Mouse (Mus musculus) hindbrain, embryonic 14.5 days (tissue): ENCODE measurements around the gene Tnfrsf12a. TPM values are rescaled to one million over a fixed set of nuclear protein-coding genes. Genes with fewer than 3 reads are reported as not detected.
A peak's percentile ranks its signal among the peaks of the same experiment; 100 is the strongest.

Experiments
- ATAC-seq: fragments of 200-750 bp; cut with Nextera tagmentation; 2 replicates; pipeline ENCODE4 v1.8.0; 2017; ENCODE audit warnings: moderate number of reproducible peaks, mild to moderate bottlenecking, moderate TSS enrichment, moderate library complexity; ENCODE audit not compliant: low FRiP score
- DNase-seq: peaks from one replicate; pipeline ENCODE4 v3.0.0-alpha.2; 2015; ENCODE audit warnings: low spot score
- H3K27ac ChIP-seq: fragments of 300-500 bp; sonication (generic); 2 replicates; pipeline ENCODE4 v1.5.1; 2014; ENCODE audit warnings: mild to moderate bottlenecking, moderate library complexity
- H3K27me3 ChIP-seq: fragments of 300-500 bp; sonication (generic); 2 replicates; pipeline ENCODE4 v1.6.1; 2014; ENCODE audit warnings: mild to moderate bottlenecking, low read length, mixed read lengths; ENCODE audit not compliant: control insufficient read depth, insufficient read depth
- H3K36me3 ChIP-seq: fragments of 300-500 bp; sonication (generic); replicated peaks from 2 replicates; pipeline ENCODE4 v1.6.1; 2014; ENCODE audit not compliant: control insufficient read depth, insufficient read depth
- H3K4me1 ChIP-seq: fragments of 300-500 bp; sonication (generic); replicated peaks from 2 replicates; pipeline ENCODE4 v1.6.1; 2014; ENCODE audit warnings: antibody characterized with exemption, low read length, mixed read lengths; ENCODE audit not compliant: control insufficient read depth, insufficient read depth
- H3K4me2 ChIP-seq: fragments of 300-500 bp; sonication (generic); replicated peaks from 2 replicates; pipeline ENCODE4 v1.6.1; 2014; ENCODE audit warnings: mild to moderate bottlenecking, moderate library complexity
- H3K4me3 ChIP-seq: fragments of 300-500 bp; sonication (generic); replicated peaks from 2 replicates; pipeline ENCODE4 v1.5.1; 2014; ENCODE audit warnings: mild to moderate bottlenecking, low read length
- H3K9ac ChIP-seq: fragments of 300-500 bp; sonication (generic); 2 replicates; pipeline ENCODE4 v1.6.1; 2014
- H3K9me3 ChIP-seq: fragments of 300-500 bp; sonication (generic); 2 replicates; pipeline ENCODE4 v1.6.1; 2016; ENCODE audit warnings: low read length; ENCODE audit not compliant: control insufficient read depth
- WGBS: fragments of 180-500 bp; shearing (Covaris S2); extraction: QIAGEN DNeasy Blood & Tissue Kit; methylation state at CpG from one replicate; pipeline ENCODE4 v1.1.7; 2014; 5-methylcytosine and 5-hydroxymethylcytosine counted together
- polyA plus RNA-seq: library from polyadenylated mRNA; unstranded; fragments of >200 nt; fragmentation: Nextera tagmentation; extraction: Ambion mirVana; gene quantifications from 2 replicates; pipeline ENCODE4 v1.2.1, GENCODE M21; 2014

Tnfrsf12a gene
- polyA plus RNA-seq: 3.1 and 3.7 TPM in 2 replicates

GRCm38 (mm10) chr17:23677236-23677679 lies at the start of gene Tnfrsf12a:
Tnfrsf12a (minus strand) TSS chr17:23677468.
- H3K4me3 ChIP-seq: peak within 1 kb of the TSS; percentile 40
- H3K4me2 ChIP-seq: peak within 1 kb of the TSS; percentile 80
- H3K27me3 ChIP-seq: peaks cover 72% of the 10 kb centered on the region
- H3K4me1 ChIP-seq: peaks cover 26% of the 10 kb centered on the region
- DNase-seq: peak; percentile 69
- H3K36me3 ChIP-seq: no peaks in the 10 kb centered on the region
- WGBS: under 1% methylated on average over 34 of the region's 34 CpGs
- ATAC-seq: no peak; the same call in 1 of the 2 replicates
- H3K9me3 ChIP-seq: no peaks in the 10 kb centered on the region
- H3K9ac ChIP-seq: peak within 1 kb of the TSS; percentile 53
- no peak within 1 kb of the TSS for H3K27ac ChIP-seq

GRCm38 (mm10) chr17:23726758-23727142 lies 49.5 kb upstream of the Tnfrsf12a start:
- no peaks in the 10 kb centered on the region for H3K9me3 ChIP-seq
- peak overlapping the region; percentile 70; the same call in 1 of the 2 replicates for H3K27ac ChIP-seq
- no peaks in the 10 kb centered on the region for H3K27me3 ChIP-seq
- WGBS: 0% methylated on average over 20 of the region's 20 CpGs
- H3K36me3 ChIP-seq: no peaks in the 10 kb centered on the region
- DNase-seq (peak; percentile 65), ATAC-seq (peak; percentile 80)
- peaks cover 3% of the 10 kb centered on the region; the same call in 1 of the 2 replicates for H3K4me1 ChIP-seq
- H3K9ac ChIP-seq: peak overlapping the region; percentile 65
- H3K4me3 ChIP-seq: peak overlapping the region; percentile 95
- peak overlapping the region; percentile 94 for H3K4me2 ChIP-seq

GRCm38 (mm10) chr17:23725999-23726757 lies 48.9 kb upstream of the Tnfrsf12a start, which contains the start of gene Pkmyt1:
Pkmyt1 (plus strand) TSS chr17:23726336.
- Histone ChIP-seq H3K9me3 (no peaks in the 10 kb centered on the region), H3K36me3 (no peaks in the 10 kb centered on the region), H3K27ac (peak within 1 kb of the TSS; percentile 70), H3K4me2 (peak within 1 kb of the TSS; percentile 94), H3K4me3 (peak within 1 kb of the TSS; percentile 95), H3K27me3 (no peaks in the 10 kb centered on the region), H3K9ac (peak within 1 kb of the TSS; percentile 65), H3K4me1 (peaks cover 3% of the 10 kb centered on the region; the same call in 1 of the 2 replicates)
- WGBS: 2% methylated on average over 64 of the region's 73 CpGs
- DNase-seq (peak; percentile 95), ATAC-seq (peak; percentile 95)

GRCm38 (mm10) chr17:23725477-23725876 lies 48.2 kb upstream of the Tnfrsf12a start:
- Histone ChIP-seq H3K4me1 (peaks cover 3% of the 10 kb centered on the region; the same call in 1 of the 2 replicates), H3K27me3 (no peaks in the 10 kb centered on the region), H3K36me3 (no peaks in the 10 kb centered on the region), H3K4me3 (peak overlapping the region; percentile 95), H3K4me2 (peak overlapping the region; percentile 94), H3K9me3 (no peaks in the 10 kb centered on the region), H3K9ac (peak overlapping the region; percentile 65), H3K27ac (no peak overlapping the region)
- WGBS: 67% methylated on average over 4 of the region's 4 CpGs
- no peak for DNase-seq
- ATAC-seq: no peak

GRCm38 (mm10) chr17:23722376-23723125 lies 45.3 kb upstream of the Tnfrsf12a start, which contains the start of gene 1520401A03Rik:
1520401A03Rik (minus strand) TSS chr17:23722783.
- H3K36me3 ChIP-seq: no peaks in the 10 kb centered on the region
- ATAC-seq: no peak
- no peaks in the 10 kb centered on the region for H3K9me3 ChIP-seq
- H3K4me2 ChIP-seq: no peak within 1 kb of the TSS
- WGBS: 70% methylated on average over 7 of the region's 7 CpGs
- no peak within 1 kb of the TSS for H3K9ac ChIP-seq
- peaks cover 3% of the 10 kb centered on the region; the same call in 1 of the 2 replicates for H3K4me1 ChIP-seq
- H3K4me3 ChIP-seq: no peak within 1 kb of the TSS
- no peaks in the 10 kb centered on the region for H3K27me3 ChIP-seq
- no peak for DNase-seq
- H3K27ac ChIP-seq: no peak within 1 kb of the TSS

GRCm38 (mm10) chr17:23721886-23722285 lies 44.6 kb upstream of the Tnfrsf12a start:
- peaks cover 3% of the 10 kb centered on the region; the same call in 1 of the 2 replicates for H3K4me1 ChIP-seq
- DNase-seq (no peak), ATAC-seq (no peak)
- H3K27me3 ChIP-seq: no peaks in the 10 kb centered on the region
- H3K9ac ChIP-seq: no peak overlapping the region
- WGBS: 87% methylated on average over 2 of the region's 2 CpGs
- H3K36me3 ChIP-seq: no peaks in the 10 kb centered on the region
- no peak overlapping the region for H3K4me2 ChIP-seq
- H3K9me3 ChIP-seq: no peaks in the 10 kb centered on the region
- no peak overlapping the region for H3K4me3 ChIP-seq
- H3K27ac ChIP-seq: no peak overlapping the region

- 33% methylated on average over 1 of the region's 1 CpGs for WGBS
- Histone ChIP-seq H3K4me1 (no peaks in the 10 kb centered on the region), H3K27me3 (no peaks in the 10 kb centered on the region), H3K9me3 (no peaks in the 10 kb centered on the region), H3K36me3 (no peaks in the 10 kb centered on the region), H3K4me3 (no peak overlapping the region), H3K9ac (no peak overlapping the region), H3K27ac (no peak overlapping the region), H3K4me2 (no peak overlapping the region)
- ATAC-seq: no peak; the same call in 1 of the 2 replicates
- DNase-seq: no peak
These were observed 42.2 kb upstream of the Tnfrsf12a start for GRCm38 (mm10) chr17:23719455-23719854.

GRCm38 (mm10) chr17:23717003-23717402 lies 39.7 kb upstream of the Tnfrsf12a start:
- Histone ChIP-seq H3K4me2 (no peak overlapping the region), H3K36me3 (no peaks in the 10 kb centered on the region), H3K9ac (no peak overlapping the region), H3K27me3 (no peaks in the 10 kb centered on the region), H3K9me3 (no peaks in the 10 kb centered on the region), H3K27ac (no peak overlapping the region), H3K4me3 (no peak overlapping the region), H3K4me1 (no peaks in the 10 kb centered on the region)
- DNase-seq: no peak
- ATAC-seq: no peak
- 50% methylated on average over 2 of the region's 2 CpGs for WGBS

- H3K4me2 ChIP-seq: no peak overlapping the region
- peak; percentile 85 for DNase-seq
- H3K9ac ChIP-seq: no peak overlapping the region
- no peak overlapping the region for H3K27ac ChIP-seq
- WGBS: 0% methylated on average over 3 of the region's 3 CpGs
- H3K4me1 ChIP-seq: no peaks in the 10 kb centered on the region
- peak; percentile 47 for ATAC-seq
- H3K9me3 ChIP-seq: no peaks in the 10 kb centered on the region
- peaks cover 19% of the 10 kb centered on the region; the same call in 1 of the 2 replicates for H3K27me3 ChIP-seq
- H3K4me3 ChIP-seq: no peak overlapping the region
- H3K36me3 ChIP-seq: no peaks in the 10 kb centered on the region
These were observed 28.9 kb upstream of the Tnfrsf12a start for GRCm38 (mm10) chr17:23706212-23706611.
